Mouse (Mus musculus): ENCODE measurements at regions not wholly inside any gene's neighbourhood (a gene's known extent, or its start where the extent isn't known, plus 50 kb on each side); places are given as distances from the start of the nearest gene placed in this dataset.

GRCm38 (mm10) chr17:43219636-43220035, 50.5 kb upstream of the Adgrf1 start:
- DNase-seq (ENCODE audit: low read depth): no peak

Measured in 416B (cell line).